Mouse (Mus musculus): ENCODE results near the gene Olfr591. TPM values are rescaled to one million over a fixed set of nuclear protein-coding genes. Genes with fewer than 3 reads are reported as not detected.
"Not testable (repeated sequence)": the region's sequence is repeated elsewhere in the genome, so short reads cannot be mapped to it uniquely, and the experiment has no call there.

Olfr591 gene
- polyA plus RNA-seq (2015; fragmentation: Nextera tagmentation; extraction: Ambion mirVana): not detected in 2 replicates

DNA sequence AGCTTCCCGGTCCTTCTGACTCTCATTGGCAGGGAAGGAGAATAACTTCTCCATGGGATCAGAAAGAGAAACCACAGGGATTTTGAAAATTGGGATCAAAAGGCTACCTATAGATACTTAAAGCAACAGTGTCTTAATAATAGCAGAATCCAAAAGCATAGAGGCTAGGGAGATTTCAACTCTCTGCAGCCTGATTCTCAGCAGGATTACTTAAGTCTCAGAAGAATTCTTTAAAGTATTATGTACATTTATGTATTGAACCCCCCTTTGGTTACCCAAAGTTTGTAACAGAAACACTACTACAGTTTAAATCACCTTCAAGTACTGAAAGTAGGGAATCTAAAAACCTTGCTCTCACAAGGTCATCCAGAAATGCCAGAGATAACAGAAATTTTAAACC lies at the start of gene Olfr591:
Olfr591 (minus strand) TSS at position 101 of the 400 bp plus-strand sequence.
- ATAC-seq: no peak
- Histone ChIP-seq H3K9ac (ENCODE audit: low read depth, low read length) (no peak within 1 kb of the TSS), H3K27me3 (replicated peaks; ENCODE audit: control insufficient read depth, insufficient read depth, low read length) (no peaks in the 10 kb centered on the region), H3K9me3 (ENCODE audit: control insufficient read depth) (no peaks in the 10 kb centered on the region), H3K4me1 (replicated peaks; ENCODE audit: control insufficient read depth, insufficient read depth, low read length) (no peaks in the 10 kb centered on the region), H3K4me2 (replicated peaks; ENCODE audit: low read depth) (no peak within 1 kb of the TSS), H3K36me3 (ENCODE audit: control insufficient read depth, insufficient read depth) (no peaks in the 10 kb centered on the region), H3K4me3 (ENCODE audit: low read depth, low read length) (no peak within 1 kb of the TSS), H3K27ac (ENCODE audit: low read depth, low read length) (no peak within 1 kb of the TSS)
- TF ChIP-seq CTCF (IDR thresholded peaks at IDR 0.05; ENCODE audit: low read depth): no peak
- 93% methylated on average over 1 of the region's 1 CpGs for WGBS

DNA sequence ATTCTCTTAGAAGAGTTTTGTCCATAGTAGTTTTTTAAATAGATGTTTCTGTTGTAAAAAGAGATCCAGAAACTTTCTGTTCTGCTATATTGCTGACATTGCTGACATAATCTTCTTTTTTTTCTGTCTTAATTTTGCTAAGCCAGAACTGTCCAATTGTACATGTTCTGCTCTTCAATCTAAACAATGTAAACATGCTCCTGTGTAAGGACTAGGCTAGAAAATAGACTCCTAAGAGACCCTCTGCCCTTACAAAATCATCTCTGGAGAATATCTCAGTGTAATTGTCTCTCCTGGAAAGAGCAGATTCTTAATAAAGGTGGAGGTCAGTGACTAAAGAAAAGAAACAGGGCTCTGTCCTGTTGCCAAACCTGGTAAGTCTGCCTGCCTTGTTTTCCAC lies 38.6 kb upstream of the Olfr591 start, which contains the start of gene Olfr594:
Olfr594 (plus strand) TSS at position 301 of the 400 bp plus-strand sequence.
- no peaks in the 10 kb centered on the region for H3K27me3 ChIP-seq (replicated peaks; ENCODE audit: control insufficient read depth, insufficient read depth, low read length)
- no peaks in the 10 kb centered on the region for H3K36me3 ChIP-seq (ENCODE audit: control insufficient read depth, insufficient read depth)
- H3K9ac ChIP-seq (ENCODE audit: low read depth, low read length): no peak within 1 kb of the TSS
- no peaks in the 10 kb centered on the region for H3K4me1 ChIP-seq (replicated peaks; ENCODE audit: control insufficient read depth, insufficient read depth, low read length)
- no peak within 1 kb of the TSS for H3K4me3 ChIP-seq (ENCODE audit: low read depth, low read length)
- no peak within 1 kb of the TSS for H3K4me2 ChIP-seq (replicated peaks; ENCODE audit: low read depth)
- no peak for TF ChIP-seq CTCF (IDR thresholded peaks at IDR 0.05; ENCODE audit: low read depth)
- no peaks in the 10 kb centered on the region for H3K9me3 ChIP-seq (ENCODE audit: control insufficient read depth)
- H3K27ac ChIP-seq (ENCODE audit: low read depth, low read length): no peak within 1 kb of the TSS
- no peak for ATAC-seq

DNA sequence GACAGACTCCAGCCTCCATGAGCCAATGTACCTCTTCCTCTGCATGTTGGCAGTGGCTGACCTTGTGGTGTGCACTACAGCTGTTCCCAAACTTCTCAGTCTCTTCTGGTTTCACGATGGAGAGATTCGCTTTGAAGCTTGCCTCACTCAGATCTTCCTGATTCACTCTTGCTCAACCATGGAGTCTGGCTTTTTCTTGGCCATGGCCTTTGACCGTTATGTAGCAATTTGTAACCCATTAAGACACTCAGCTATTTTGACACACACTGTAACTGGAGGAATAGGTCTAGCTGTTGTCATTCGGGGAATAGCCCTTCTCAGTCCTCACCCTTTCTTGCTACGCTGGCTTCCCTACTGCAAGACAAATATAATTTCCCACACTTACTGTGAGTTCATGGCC lies 33.9 kb upstream of the Olfr591 start:
- H3K4me2 ChIP-seq (replicated peaks; ENCODE audit: low read depth); H3K9ac ChIP-seq (ENCODE audit: low read depth, low read length); H3K27me3 ChIP-seq (replicated peaks; ENCODE audit: control insufficient read depth, insufficient read depth, low read length); H3K27ac ChIP-seq (ENCODE audit: low read depth, low read length); H3K9me3 ChIP-seq (ENCODE audit: control insufficient read depth); ATAC-seq; H3K4me1 ChIP-seq (replicated peaks; ENCODE audit: control insufficient read depth, insufficient read depth, low read length); H3K36me3 ChIP-seq (ENCODE audit: control insufficient read depth, insufficient read depth); H3K4me3 ChIP-seq (ENCODE audit: low read depth, low read length): not testable (repeated sequence)
- WGBS: 83% methylated on average over 5 of the region's 5 CpGs

DNA sequence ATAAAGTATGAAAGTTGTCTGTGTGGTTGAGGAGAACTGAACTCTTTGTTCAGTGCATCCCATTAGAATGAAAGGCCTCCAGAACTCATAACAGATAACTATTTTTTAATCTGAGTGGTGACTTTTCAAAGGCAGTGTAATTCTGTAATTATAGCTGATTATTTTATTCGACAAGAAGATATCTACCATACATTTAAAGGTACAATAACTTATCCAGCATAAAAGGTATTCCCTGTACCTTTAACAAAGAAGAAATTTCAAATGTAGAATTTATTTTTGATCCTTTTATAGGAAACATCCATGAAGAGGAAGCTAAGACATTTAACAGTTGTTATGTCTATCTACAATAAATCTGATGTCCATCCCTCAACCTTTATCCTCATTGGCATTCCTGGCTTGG lies 33.4 kb upstream of the Olfr591 start, which contains the start of gene Olfr593:
Olfr593 (plus strand) TSS at position 301 of the 400 bp plus-strand sequence.
- TF ChIP-seq CTCF (IDR thresholded peaks at IDR 0.05; ENCODE audit: low read depth): no peak
- Histone ChIP-seq H3K27me3 (replicated peaks; ENCODE audit: control insufficient read depth, insufficient read depth, low read length) (no peaks in the 10 kb centered on the region), H3K4me1 (replicated peaks; ENCODE audit: control insufficient read depth, insufficient read depth, low read length) (no peaks in the 10 kb centered on the region), H3K4me3 (ENCODE audit: low read depth, low read length) (no peak within 1 kb of the TSS), H3K36me3 (ENCODE audit: control insufficient read depth, insufficient read depth) (no peaks in the 10 kb centered on the region), H3K9ac (ENCODE audit: low read depth, low read length) (no peak within 1 kb of the TSS), H3K4me2 (replicated peaks; ENCODE audit: low read depth) (no peak within 1 kb of the TSS), H3K9me3 (ENCODE audit: control insufficient read depth) (no peaks in the 10 kb centered on the region), H3K27ac (ENCODE audit: low read depth, low read length) (no peak within 1 kb of the TSS)
- ATAC-seq: no peak
- WGBS: 65% methylated on average over 1 of the region's 1 CpGs

DNA sequence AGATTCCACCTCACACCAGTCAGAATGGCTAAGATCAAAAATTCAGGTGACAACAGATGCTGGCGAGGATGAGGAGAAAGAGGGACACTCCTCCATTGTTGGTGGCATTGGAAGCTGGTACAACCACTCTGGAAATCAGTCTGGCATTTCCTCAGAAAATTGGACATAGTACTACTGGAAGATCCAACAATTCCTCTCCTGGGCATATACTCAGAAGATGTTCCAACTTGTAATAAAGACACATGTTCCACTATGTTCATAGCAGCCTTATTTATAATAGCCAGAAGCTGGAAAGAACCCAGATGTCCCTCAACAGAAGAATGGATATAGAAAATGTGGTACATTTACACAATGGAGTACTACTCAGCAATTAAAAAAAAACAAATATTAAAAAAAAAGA lies 6.4 kb upstream of the Olfr591 start, which contains the start of gene Olfr592:
Olfr592 (plus strand) TSS at position 301 of the 400 bp plus-strand sequence.
- WGBS: 69% methylated on average over 1 of the region's 1 CpGs
- not testable (repeated sequence) for ATAC-seq

DNA sequence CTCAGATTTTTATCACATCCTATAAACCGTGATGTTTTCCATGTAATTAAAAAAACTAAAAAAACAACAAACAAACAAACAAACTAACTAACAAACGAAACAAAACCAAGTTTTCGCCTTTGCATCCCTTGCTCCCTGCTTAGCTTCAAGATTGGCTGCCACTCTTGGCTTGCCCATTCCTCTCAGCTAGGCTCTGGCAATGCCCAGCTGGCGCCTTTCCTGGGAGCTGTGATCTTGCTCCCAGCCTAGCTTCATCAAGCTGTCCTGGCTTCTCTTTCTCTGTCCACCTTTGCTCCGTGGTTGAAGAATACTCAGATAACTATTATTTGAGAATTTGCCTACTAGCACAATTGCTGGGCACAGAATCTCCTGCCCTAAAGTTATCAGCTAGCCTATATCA lies 8.4 kb downstream of the Olfr591 start:
- no peak for ATAC-seq
- WGBS: 76% methylated on average over 5 of the region's 5 CpGs
- TF ChIP-seq CTCF (IDR thresholded peaks at IDR 0.05; ENCODE audit: low read depth): no peak

More for the DNA sequence above, 6.4 kb upstream of the Olfr591 start, which contains the start of gene Olfr592:
- H3K9me3 ChIP-seq (ENCODE audit: control insufficient read depth); H3K4me2 ChIP-seq (replicated peaks; ENCODE audit: low read depth); H3K4me1 ChIP-seq (replicated peaks; ENCODE audit: control insufficient read depth, insufficient read depth, low read length); H3K27me3 ChIP-seq (replicated peaks; ENCODE audit: control insufficient read depth, insufficient read depth, low read length); H3K27ac ChIP-seq (ENCODE audit: low read depth, low read length); H3K4me3 ChIP-seq (ENCODE audit: low read depth, low read length); H3K36me3 ChIP-seq (ENCODE audit: control insufficient read depth, insufficient read depth); H3K9ac ChIP-seq (ENCODE audit: low read depth, low read length): not testable (repeated sequence)

DNA sequence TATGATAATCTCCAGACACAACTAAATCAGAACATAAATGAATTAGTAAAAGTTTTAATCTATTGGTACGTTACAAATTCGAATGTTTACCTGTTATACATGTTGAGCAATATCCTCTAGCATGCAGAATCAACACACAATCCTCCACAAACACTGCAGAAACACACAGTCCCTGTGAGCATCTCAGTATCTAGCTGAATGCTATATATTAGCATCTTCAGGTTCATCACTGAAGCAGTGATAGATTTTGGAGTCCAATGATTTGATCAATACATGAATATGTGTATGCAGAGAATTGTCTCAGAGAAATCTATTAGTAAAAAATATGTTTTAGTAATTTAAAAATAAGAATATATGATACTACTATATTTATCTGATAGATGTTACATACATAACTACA lies 21.9 kb downstream of the Olfr591 start, which contains the start of gene Olfr589:
Olfr589 (minus strand) TSS at position 101 of the 400 bp plus-strand sequence.
- H3K36me3 ChIP-seq (ENCODE audit: control insufficient read depth, insufficient read depth): no peaks in the 10 kb centered on the region
- H3K4me3 ChIP-seq (ENCODE audit: low read depth, low read length): no peak within 1 kb of the TSS
- H3K4me2 ChIP-seq (replicated peaks; ENCODE audit: low read depth): no peak within 1 kb of the TSS
- H3K9me3 ChIP-seq (ENCODE audit: control insufficient read depth): no peaks in the 10 kb centered on the region
- no peak for ATAC-seq
- H3K4me1 ChIP-seq (replicated peaks; ENCODE audit: control insufficient read depth, insufficient read depth, low read length): no peaks in the 10 kb centered on the region
- no peaks in the 10 kb centered on the region for H3K27me3 ChIP-seq (replicated peaks; ENCODE audit: control insufficient read depth, insufficient read depth, low read length)
- 65% methylated on average over 2 of the region's 2 CpGs for WGBS
- no peak within 1 kb of the TSS for H3K27ac ChIP-seq (ENCODE audit: low read depth, low read length)
- H3K9ac ChIP-seq (ENCODE audit: low read depth, low read length): no peak within 1 kb of the TSS
- no peak for TF ChIP-seq CTCF (IDR thresholded peaks at IDR 0.05; ENCODE audit: low read depth)

More for the DNA sequence above, 8.4 kb downstream of the Olfr591 start:
- Histone ChIP-seq H3K4me3 (ENCODE audit: low read depth, low read length) (no peak overlapping the region), H3K36me3 (ENCODE audit: control insufficient read depth, insufficient read depth) (no peaks in the 10 kb centered on the region), H3K4me2 (replicated peaks; ENCODE audit: low read depth) (no peak overlapping the region), H3K4me1 (replicated peaks; ENCODE audit: control insufficient read depth, insufficient read depth, low read length) (no peaks in the 10 kb centered on the region), H3K9me3 (ENCODE audit: control insufficient read depth) (no peaks in the 10 kb centered on the region), H3K9ac (ENCODE audit: low read depth, low read length) (no peak overlapping the region), H3K27ac (ENCODE audit: low read depth, low read length) (no peak overlapping the region), H3K27me3 (replicated peaks; ENCODE audit: control insufficient read depth, insufficient read depth, low read length) (no peaks in the 10 kb centered on the region)
